Mouse (Mus musculus): ENCODE measurements at regions not wholly inside any gene's neighbourhood (a gene's known extent, or its start where the extent isn't known, plus 50 kb on each side); places are given as distances from the start of the nearest gene placed in this dataset.
A peak's percentile ranks its signal among the peaks of the same experiment; 100 is the strongest.

DNA sequence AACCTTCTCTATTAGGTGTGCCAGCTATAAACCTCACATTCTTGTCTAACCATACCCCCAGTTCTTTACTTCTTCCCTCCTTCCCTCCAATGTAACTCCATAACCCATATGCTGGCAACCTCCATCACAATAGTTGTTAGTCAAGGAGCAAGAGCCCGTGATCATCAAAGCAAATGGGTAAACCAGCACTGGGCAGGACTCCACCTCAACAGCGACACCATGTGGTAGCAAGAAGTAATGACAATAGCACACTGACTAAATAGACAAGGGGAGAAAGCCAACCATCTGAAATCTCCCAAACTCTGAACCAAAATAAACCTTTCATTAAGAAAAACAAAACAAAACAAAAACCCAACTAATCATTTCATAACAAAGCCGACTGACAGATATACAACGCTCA is 297.8 kb downstream of the Psat1 start:
- peak; percentile 80 for DNase-seq (ENCODE audit: low spot score)

- DNase-seq (ENCODE audit: low spot score), result no peak
Measured at GRCm38 (mm10) chr19:15647313-15647712, 299.8 kb downstream of the Psat1 start.

DNA sequence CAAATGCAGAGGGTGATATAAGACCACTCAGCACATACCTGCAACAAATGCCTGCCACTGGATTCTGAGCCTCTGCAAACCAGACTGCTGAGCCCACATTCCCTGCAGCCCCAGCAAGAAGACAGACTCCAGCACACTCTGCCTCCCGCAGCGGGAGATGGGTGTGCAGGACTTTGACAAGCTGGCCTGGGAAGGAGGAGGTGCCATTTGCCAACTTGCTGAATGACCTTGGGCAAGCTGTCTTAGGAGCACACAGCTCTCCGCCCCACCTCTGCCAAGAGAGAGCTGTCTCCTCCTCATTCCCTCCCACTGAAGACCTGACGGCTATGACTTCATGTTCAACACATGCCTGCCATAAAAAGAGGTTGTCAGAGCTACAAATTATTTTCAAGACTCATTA is 302.4 kb downstream of the Psat1 start:
- DNase-seq (ENCODE audit: low spot score), result no peak

DNA sequence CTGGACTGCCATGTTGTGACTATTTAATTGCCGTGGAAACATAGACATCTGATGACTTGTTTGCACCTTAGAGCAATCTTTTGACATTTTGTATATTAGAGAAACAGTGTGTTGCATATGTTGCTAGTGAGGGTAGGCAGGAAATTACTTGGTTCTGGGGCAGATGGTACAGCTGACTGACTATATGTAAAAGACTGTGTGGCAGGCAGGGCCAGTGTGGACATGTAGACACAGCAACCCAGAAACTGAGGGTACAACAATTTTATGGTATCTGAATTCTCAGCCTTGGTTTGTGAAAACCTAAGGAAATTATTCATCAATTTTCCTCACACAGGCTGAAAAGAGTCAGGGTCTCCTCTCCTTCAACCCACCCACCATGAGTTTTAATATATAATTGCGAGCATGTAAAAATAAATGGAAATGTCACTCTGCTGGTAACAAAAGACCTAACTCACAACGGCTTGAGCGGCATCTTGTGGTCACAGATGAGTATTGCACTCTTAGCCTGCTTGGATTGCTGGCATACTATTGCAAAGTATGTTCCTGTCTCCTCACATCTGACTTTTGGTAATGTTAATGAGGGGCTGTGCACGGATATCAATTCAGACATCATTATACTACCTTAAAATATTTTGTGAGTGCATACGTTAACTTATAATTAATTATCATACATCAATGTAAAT is 329.8 kb downstream of the Psat1 start:
- DNase-seq (ENCODE audit: low spot score), result peak; percentile 89

DNA sequence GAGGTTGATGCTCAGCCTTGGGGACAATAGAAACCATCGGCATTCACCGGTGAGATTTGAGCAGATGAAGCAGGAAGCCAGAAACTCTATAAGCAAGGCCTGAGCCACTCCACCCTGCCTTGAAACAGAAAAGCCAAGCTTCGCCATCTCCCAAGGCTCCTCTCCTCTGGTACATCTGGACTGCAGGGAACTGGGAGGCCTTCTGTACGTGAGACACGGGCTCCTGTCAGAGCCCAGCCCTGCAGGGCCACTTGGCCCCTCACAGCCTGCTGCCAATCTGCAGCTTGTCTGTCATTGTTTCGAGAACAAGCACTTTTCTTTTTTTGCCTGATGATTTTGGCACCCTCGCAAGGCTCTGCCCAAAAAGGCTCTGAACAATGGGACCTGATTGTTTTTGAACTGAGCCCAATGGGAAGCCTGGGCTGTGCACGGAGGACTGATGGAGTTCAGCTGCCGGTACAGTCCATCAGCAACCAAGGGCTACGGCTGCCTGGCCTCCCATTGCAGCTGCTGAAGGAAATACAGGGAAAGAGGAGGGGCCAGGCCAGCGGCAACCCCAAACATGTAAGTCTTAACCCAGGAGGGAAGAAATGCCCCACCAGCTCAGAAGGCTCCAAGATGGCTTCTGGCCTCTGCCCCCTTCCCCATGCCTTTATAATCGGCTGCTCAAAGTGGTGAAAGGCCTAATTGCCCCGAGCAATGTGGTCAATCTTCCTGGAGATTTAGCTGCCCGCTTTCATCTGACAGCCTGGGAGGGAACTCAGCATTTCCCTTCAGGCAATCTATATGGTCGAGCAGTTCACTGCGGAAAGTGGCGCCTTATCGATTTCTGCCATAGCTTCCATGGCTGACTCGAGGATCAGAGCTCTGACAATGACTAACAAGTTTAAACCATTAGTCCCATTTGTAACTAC is 332.2 kb downstream of the Psat1 start:
- DNase-seq (ENCODE audit: low spot score), result peak; percentile 78

- DNase-seq (ENCODE audit: low spot score), result peak; percentile 26
Measured at GRCm38 (mm10) chr19:15611137-15611758, 335.9 kb downstream of the Psat1 start.

DNA sequence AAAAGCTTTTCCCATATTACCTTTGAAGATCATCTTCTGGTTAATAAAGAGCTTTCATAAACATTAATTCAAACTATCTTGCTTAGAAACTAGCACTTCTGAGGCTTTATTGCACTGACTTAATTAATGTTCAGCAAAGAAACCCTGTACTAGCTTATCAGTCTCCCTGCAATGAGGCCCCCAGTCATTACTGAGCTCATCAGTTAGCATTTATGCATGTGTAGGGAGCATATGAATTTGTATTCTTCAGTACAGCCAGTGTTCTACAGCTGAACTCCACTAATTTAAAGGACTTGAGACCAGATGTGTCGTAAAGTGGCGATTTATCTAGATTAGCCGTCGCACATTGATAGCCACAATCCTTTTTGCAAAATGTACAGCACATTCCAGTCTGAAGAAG is 340.7 kb downstream of the Psat1 start:
- no peak for DNase-seq (ENCODE audit: low spot score)

DNA sequence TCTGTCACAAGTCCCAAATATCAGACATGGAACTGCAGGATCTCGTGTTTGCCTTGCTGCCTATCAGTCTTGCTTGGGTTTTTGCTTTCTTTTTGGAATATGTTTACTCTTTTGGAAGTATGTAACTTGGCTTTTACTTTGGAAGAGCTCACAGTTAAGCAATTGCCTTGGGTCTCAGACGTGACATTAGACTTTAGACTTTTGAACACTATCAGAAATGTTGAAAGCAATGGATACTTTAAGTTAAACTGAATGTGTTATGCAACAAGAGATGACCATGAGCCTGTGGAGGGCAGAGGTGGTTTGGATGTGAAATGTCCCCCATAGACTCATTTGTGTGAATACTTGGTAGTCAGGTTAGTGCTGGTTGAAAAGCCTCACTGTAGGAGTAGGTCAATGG is 354.3 kb downstream of the Psat1 start:
- no peak for DNase-seq (ENCODE audit: low spot score)

DNA sequence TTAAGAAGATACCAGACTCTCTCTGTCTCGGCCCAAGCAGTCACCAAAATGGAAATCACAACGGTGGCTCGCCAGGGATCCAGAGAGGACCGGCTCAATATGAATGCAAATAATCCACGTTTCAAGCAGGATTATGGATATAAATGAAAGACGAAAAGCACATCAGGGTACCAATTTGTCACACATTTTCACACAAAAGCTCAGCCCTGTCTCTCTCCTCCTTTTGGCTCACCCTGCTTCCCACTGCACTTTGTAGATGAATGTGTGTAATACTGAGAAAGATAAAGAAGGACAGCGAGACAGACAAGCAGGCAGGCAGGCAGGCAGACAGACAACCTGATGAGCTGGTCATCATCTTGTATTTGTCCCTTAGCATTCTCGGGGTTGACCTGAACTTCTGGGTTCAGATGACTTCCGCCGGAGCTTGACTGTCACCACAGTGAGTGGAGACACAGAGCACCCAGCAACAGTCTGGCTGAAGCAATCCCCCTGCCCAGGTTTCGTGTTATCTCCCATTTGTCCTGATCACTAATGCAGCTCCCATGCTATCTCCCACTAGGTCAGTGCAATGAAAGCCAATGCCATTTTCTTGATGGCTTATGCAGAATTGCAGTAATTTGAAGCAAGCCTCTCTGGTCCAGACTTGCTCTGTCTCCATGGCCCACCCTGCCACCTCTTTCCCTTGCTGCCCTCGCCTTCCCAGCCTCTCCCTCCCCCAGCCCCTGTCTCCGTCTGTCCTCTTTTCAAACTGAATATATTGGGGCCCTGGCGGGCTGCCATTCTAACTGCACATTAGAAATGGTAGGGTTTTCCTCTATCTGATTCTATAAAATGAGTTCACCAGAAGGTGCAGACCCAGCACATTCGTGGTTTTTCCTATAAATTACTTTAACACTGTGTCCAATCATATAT is 363.1 kb downstream of the Psat1 start:
- DNase-seq (ENCODE audit: low spot score), result peak; percentile 7

DNA sequence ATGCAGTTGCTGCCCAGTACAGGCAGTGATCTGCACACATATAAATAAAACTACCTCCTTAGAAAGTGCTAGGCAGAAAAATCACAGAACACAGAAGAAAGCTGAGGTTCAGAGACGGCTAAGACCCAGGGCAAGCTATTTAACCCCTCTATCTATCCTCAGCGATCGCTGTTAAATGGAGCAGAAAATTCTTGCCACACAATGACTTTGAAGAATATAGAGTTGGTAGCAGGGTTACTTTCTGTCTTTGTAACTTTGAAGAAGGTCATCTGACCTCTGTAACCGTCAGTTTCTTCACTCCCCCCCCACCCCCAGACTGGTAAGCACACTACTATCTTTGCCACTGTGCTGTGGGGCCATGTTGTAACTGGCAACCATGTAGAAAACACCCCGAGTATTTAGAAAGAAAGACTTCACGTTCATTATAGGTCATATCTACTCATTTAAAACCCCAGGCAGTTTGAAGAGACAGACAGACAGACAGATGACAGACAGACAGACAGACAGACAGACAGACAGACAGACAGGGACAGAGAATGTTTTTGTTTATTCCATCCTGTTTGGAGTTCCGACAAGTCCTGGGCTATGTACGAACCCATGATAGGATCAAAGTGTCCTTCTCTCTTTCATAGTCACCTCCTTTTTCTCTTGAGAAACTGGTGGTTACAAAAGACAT is 363.9 kb downstream of the Psat1 start:
- peak; percentile 57 for DNase-seq (ENCODE audit: low spot score)

GRCm38 (mm10) chr19:15571204-15571603 is 375.9 kb downstream of the Psat1 start:
- DNase-seq (ENCODE audit: low spot score), result no peak

DNA sequence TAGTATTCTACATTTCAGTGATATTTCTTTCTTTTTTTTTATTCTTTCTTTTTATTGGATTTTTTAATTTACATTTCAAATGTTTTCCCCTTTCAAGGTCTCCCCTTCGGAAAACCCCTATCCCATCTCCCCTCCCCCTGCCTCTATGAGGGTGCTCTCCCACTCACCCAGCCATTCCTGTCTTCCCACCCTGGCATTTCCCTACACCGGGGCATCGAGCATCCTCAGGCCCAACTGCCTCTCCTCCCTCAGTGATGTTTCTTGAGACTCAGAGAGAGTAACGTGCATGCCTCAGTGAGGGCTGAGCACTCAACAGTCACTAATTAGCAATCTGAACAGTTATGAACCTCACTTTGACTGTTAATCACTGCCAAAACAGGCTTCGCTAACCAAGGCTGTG is 385.6 kb downstream of the Psat1 start:
- DNase-seq (ENCODE audit: low spot score), result no peak

DNA sequence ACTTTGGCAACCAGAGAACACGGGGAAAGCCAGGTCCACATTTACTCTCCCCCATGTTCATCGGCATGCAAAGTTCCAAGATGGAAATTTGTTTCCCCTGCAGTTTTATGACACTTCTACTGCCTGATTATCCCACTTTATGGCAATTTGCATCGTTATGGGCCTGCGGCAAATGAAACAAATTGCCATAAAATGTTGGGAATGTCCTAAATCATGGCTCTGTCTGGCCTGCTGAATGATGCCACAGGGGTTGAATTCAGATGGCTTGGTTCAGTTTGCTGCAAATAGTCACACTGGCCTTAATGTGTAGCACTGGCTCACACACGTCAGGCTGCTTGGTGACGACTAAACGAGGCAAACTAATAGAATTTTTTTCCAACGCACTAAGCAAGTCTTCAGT is 393.2 kb downstream of the Psat1 start:
- no peak for DNase-seq (ENCODE audit: low spot score)

DNA sequence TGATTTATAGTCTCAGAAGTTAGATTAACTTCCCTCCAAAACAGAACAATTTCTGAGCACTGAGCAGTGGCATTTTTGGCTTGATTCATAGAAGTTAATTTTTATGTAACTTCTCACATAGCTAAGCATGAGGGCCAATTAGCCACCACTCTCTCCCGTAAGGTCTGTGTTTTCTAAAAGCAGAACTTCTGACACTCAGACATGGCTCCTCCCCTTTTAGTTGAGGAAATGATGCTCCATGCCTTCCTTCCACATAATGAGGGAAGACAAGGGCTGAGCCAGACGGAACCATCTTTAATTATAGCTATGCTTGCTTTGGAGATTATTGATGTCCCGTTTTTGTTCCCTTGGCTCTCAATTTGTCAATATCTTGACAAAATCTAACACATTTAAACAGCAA is 429.3 kb downstream of the Psat1 start:
- DNase-seq (ENCODE audit: low spot score), result no peak

DNA sequence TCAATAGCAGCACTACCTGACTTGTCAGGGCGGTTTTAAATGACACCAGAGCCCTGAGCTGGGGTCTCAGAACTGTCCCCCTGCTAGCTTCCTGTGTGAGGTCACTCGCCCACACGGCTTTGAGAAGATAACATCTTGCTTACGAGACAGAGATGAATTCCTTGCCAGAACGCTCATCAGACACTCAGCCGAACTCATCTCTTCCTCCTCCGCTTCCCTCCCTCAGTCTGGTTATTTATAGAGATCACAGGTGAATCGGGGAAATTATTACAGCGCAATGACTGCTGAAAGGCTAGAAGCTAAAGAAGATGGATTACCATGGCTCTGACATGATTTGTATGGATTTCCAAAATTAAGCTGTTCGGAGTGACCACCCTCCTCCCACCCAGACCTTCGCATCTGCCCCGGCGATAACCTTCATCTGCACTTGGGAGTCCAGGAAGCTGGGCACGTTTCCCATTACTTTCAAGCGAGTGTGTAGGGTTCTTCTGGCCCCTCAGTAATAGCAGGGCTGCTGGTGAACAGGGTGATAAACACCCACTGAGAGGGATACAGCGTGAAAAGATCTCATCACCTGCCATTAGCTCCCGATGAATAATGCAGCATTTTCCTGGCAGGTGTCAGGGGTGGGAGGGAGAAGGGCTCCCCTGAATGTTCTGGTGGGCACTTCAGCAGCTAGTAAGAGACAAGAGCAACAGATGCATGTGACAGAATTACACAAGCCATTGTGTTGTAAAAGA is 430.4 kb downstream of the Psat1 start:
- peak; percentile 31 for DNase-seq (ENCODE audit: low spot score)

DNA sequence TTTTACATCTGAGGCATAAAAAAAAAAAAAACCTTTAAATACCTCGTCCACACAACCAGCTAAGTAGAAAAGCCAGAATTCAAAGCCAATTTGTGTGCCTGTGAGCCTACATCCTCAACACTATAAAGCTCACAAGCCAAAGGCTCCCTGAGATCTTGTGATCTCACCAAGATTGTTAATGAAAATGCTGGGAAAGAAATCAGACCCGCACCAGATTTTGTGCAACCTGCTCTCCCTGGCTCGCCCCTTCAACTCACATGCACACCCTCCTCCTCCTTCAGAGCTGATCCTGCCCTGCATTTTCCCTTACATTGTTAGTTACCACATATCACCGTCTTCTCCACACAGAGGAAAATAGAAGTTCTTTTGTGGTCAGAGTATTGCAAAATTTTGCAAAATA is 433.9 kb downstream of the Psat1 start:
- DNase-seq (ENCODE audit: low spot score), result no peak

DNA sequence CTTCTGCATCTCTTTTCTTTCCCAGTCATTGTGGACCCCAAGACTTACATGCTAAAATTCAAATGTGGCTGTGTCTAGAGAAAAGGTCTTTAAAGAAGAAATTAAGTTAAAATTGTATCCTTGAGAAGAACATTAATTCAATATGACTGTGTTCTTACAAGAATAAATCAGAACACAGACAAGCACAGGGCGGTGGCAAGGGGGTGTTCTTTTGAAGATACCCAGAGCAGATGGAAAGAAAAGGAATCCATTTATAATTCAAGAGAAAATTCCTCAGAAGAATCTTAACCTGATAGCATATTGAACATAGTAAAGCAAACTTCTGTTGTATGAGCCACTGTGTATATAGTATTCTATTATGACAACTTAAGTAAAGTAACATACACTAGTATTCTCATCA is 436.7 kb downstream of the Psat1 start:
- no peak for DNase-seq (ENCODE audit: low spot score)

- no peak for DNase-seq (ENCODE audit: low spot score)
Measured at GRCm38 (mm10) chr19:15502985-15503354, 444.2 kb downstream of the Psat1 start.

DNA sequence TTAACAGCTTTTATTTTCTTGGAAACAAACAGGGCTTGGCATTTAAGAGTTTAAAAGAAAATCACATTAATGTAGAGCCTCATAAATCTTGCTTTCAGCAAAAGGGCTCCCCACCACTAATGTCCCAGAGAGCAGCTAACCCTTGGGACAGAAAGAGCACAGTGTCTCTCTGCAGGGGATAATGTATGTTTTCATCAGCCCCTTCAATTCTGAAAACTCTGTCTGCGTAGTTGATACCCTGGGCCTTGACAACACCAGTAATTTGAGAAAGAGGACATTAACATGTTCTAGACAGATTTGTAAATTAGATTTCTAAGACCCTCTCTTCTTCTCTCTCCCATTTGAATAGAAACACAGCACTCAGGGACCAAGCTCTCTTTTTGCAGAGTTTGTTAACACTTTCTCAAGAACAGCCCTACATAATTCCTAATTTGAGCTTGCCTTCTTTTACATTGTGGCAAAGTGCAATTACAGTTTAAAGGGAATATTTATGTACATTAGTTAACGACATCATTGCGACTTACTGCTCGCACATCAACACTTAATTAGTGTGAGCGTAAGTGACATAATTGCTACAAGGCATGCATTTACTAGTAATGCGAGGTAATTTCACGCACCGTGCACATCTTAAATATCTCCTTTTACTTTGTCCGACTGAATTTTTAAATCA is 444.7 kb downstream of the Psat1 start:
- DNase-seq (ENCODE audit: low spot score), result no peak

- DNase-seq (ENCODE audit: low spot score), result no peak
Measured at GRCm38 (mm10) chr19:15495532-15495931, 451.6 kb downstream of the Psat1 start.
